ENCODE assay signal across 23 mouse cellular contexts in the genomic region with DNA sequence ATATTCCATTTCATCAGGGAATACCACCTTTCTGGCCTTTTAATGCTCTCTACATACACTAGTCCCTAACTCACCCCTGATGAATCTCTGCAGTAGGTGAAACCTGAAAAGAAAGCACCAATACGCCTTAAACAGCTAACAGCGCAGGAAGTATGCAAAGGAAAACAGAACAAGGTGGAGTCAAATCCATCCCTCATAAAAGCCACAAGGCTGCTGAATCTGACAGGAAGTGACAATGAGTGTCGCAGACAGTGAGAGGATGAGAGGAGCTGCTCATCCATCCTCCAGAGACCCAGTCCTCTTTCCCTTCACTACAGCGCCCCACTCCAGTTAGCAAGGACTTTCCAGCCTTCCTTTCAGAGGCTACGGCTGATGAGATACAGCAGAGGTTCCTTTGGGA. TPM values are rescaled to one million over a fixed set of nuclear protein-coding genes. Genes with fewer than 3 reads are reported as not detected.
DNase-seq lines count a peak whose midpoint lies in the region; ATAC-seq lines count a peak whose summit lies in the region.
"Had no signal": no experiment of that assay in that cellular context is flagged by ENCODE, and none has a peak within 500 bp of the region (broad histone marks: within the 10 kb centered on the region; RNA-seq: fewer than 3 reads in every experiment).

No protein-coding gene starts in this region.

- no peak overlapping the region for H3K4me2 ChIP-seq in forebrain, embryonic 13.5 days
- H3K4me2 ChIP-seq in forebrain, embryonic 15.5 days (replicated peaks), result no peak overlapping the region
- no peak overlapping the region for H3K4me2 ChIP-seq in midbrain, embryonic 14.5 days (ENCODE audit: low read length)
- H3K4me2 ChIP-seq in midbrain, embryonic 11.5 days, result no peak overlapping the region
- H3K4me2 ChIP-seq: hindbrain, embryonic 15.5 days; limb, embryonic 13.5 days; liver, embryonic 12.5 days; midbrain, embryonic 15.5 days; neural tube, embryonic 13.5 days had no signal

- H3K9ac ChIP-seq in forebrain, embryonic 13.5 days, result 0 out of 2 replicates have a peak overlapping the region, but pooled peaks have one; percentile 4
- no peak overlapping the region for H3K9ac ChIP-seq in forebrain, embryonic 15.5 days (replicated peaks)
- no peak overlapping the region for H3K9ac ChIP-seq in midbrain, embryonic 14.5 days (replicated peaks; ENCODE audit: low read length)
- no peak overlapping the region for H3K9ac ChIP-seq in midbrain, embryonic 11.5 days (ENCODE audit: low read length)
- H3K9ac ChIP-seq: hindbrain, embryonic 15.5 days; limb, embryonic 13.5 days; liver, embryonic 12.5 days; midbrain, embryonic 15.5 days; neural tube, embryonic 13.5 days had no signal

- intact Hi-C loops in heart, postnatal 25 days (cut with DNase I), result no loop called here

- no peaks in the 10 kb centered on the region for H3K4me1 ChIP-seq in forebrain, embryonic 13.5 days
- no peaks in the 10 kb centered on the region for H3K4me1 ChIP-seq in forebrain, embryonic 15.5 days
- H3K4me1 ChIP-seq in midbrain, embryonic 14.5 days (ENCODE audit: control insufficient read depth, insufficient read depth, low read length), result no peaks in the 10 kb centered on the region
- no peaks in the 10 kb centered on the region for H3K4me1 ChIP-seq in midbrain, embryonic 11.5 days (ENCODE audit: control insufficient read depth, insufficient read depth, low read length)
- H3K4me1 ChIP-seq: hindbrain, embryonic 15.5 days; limb, embryonic 13.5 days; midbrain, embryonic 15.5 days; neural tube, embryonic 13.5 days had no signal

- peaks cover 47% of the 10 kb centered on the region for H3K36me3 ChIP-seq in forebrain, embryonic 13.5 days (ENCODE audit: poor library complexity, severe bottlenecking)
- H3K36me3 ChIP-seq in forebrain, embryonic 15.5 days, result peaks cover 48% of the 10 kb centered on the region
- H3K36me3 ChIP-seq in midbrain, embryonic 14.5 days (ENCODE audit: control insufficient read depth, insufficient read depth, low read length), result peaks cover 63% of the 10 kb centered on the region
- 0 out of 2 replicates have a peak, but pooled peaks cover 2% of the 10 kb centered on the region for H3K36me3 ChIP-seq in midbrain, embryonic 11.5 days (ENCODE audit: control insufficient read depth, insufficient read depth, low read length)

- WGBS in forebrain, embryonic 13.5 days, result 85% methylated on average over 5 of the region's 5 CpGs
- WGBS in forebrain, embryonic 15.5 days, result 85% methylated on average over 5 of the region's 5 CpGs
- WGBS in midbrain, embryonic 14.5 days, result 70% methylated on average over 5 of the region's 5 CpGs
- 91% methylated on average over 5 of the region's 5 CpGs for WGBS in midbrain, embryonic 11.5 days

- ATAC-seq in forebrain, embryonic 13.5 days, result no peak
- no peak for ATAC-seq in forebrain, embryonic 15.5 days (replicated peaks)
- no peak for ATAC-seq in midbrain, embryonic 14.5 days (ENCODE audit: low FRiP score, low TSS enrichment)
- no peak for ATAC-seq in midbrain, embryonic 11.5 days (ENCODE audit: low FRiP score)
- peak; percentile 77 for ATAC-seq in CD4-positive, CD25-positive, alpha-beta regulatory T cell, adult 4 months
- ATAC-seq in inflammation-experienced regulatory T-cells, adult 6 months, result peak; percentile 88
- ATAC-seq: forebrain, embryonic 14.5 days; liver, embryonic 12.5 days; midbrain, embryonic 15.5 days; Patski had no signal

- H3K27ac ChIP-seq in forebrain, embryonic 13.5 days, result no peak overlapping the region
- H3K27ac ChIP-seq in forebrain, embryonic 15.5 days (replicated peaks), result no peak overlapping the region
- H3K27ac ChIP-seq in midbrain, embryonic 14.5 days (replicated peaks; ENCODE audit: low read depth, low read length), result no peak overlapping the region
- no peak overlapping the region for H3K27ac ChIP-seq in midbrain, embryonic 11.5 days (ENCODE audit: low read depth, low read length)
- H3K27ac ChIP-seq: hindbrain, embryonic 15.5 days; limb, embryonic 13.5 days; liver, embryonic 12.5 days; midbrain, embryonic 15.5 days; neural tube, embryonic 13.5 days had no signal

- no peak overlapping the region for H3K4me3 ChIP-seq in forebrain, embryonic 13.5 days
- no peak overlapping the region for H3K4me3 ChIP-seq in forebrain, embryonic 15.5 days
- H3K4me3 ChIP-seq in midbrain, embryonic 14.5 days (replicated peaks; ENCODE audit: low read depth, low read length), result no peak overlapping the region
- no peak overlapping the region for H3K4me3 ChIP-seq in midbrain, embryonic 11.5 days (ENCODE audit: low read depth, low read length)
- H3K4me3 ChIP-seq: hindbrain, embryonic 15.5 days; limb, embryonic 13.5 days; liver, embryonic 12.5 days; midbrain, embryonic 15.5 days; neural tube, embryonic 13.5 days had no signal

- no peaks in the 10 kb centered on the region for H3K27me3 ChIP-seq in forebrain, embryonic 13.5 days
- H3K27me3 ChIP-seq in forebrain, embryonic 15.5 days, result no peaks in the 10 kb centered on the region
- no peaks in the 10 kb centered on the region for H3K27me3 ChIP-seq in midbrain, embryonic 14.5 days (ENCODE audit: control insufficient read depth, insufficient read depth, low read length)
- no peaks in the 10 kb centered on the region for H3K27me3 ChIP-seq in midbrain, embryonic 11.5 days (ENCODE audit: control insufficient read depth, insufficient read depth, low read length)
- H3K27me3 ChIP-seq: hindbrain, embryonic 15.5 days; limb, embryonic 13.5 days; liver, embryonic 12.5 days; midbrain, embryonic 15.5 days; neural tube, embryonic 13.5 days; Patski had no signal

- H3K9me3 ChIP-seq in forebrain, embryonic 13.5 days (replicated peaks), result no peaks in the 10 kb centered on the region
- H3K9me3 ChIP-seq in forebrain, embryonic 15.5 days, result no peaks in the 10 kb centered on the region
- H3K9me3 ChIP-seq in midbrain, embryonic 14.5 days (ENCODE audit: control insufficient read depth, low read length), result no peaks in the 10 kb centered on the region
- no peaks in the 10 kb centered on the region for H3K9me3 ChIP-seq in midbrain, embryonic 11.5 days (ENCODE audit: control insufficient read depth, low read length)
- H3K9me3 ChIP-seq: G1E; hindbrain, embryonic 15.5 days; liver, embryonic 12.5 days; midbrain, embryonic 15.5 days had no signal

- DNase-seq in midbrain, embryonic 14.5 days, result peak; percentile 12
- no peak for DNase-seq in midbrain, embryonic 11.5 days (ENCODE audit: low spot score, missing footprints)
- DNase-seq in heart, postnatal 25 days (ENCODE audit: low spot score), result no peak
- DNase-seq: adrenal gland, adult 8-10 months; cerebellum, adult 18-20 months; cerebellum, postnatal 25 days; embryo, embryonic 11 days; kidney, adult 11 months; layer of hippocampus, adult 9-11 months; right cerebral cortex, adult 18-20 months; right cerebral cortex, postnatal 4 days had no signal

RNA-seq across cellular contexts. Expression of a gene that starts 14.9 kb away (rescaled TPM):
- polyA plus RNA-seq in forebrain, embryonic 13.5 days (2015; fragmentation: Nextera tagmentation; extraction: Ambion mirVana), result 33.5 and 42.7 TPM in 2 replicates
- polyA plus RNA-seq in forebrain, embryonic 15.5 days (2015; fragmentation: Nextera tagmentation; extraction: Ambion mirVana), result 40.6 and 44.2 TPM in 2 replicates
- polyA plus RNA-seq in midbrain, embryonic 14.5 days (2014; fragmentation: Nextera tagmentation; extraction: Ambion mirVana), result 40.7 and 53.2 TPM in 2 replicates
- 20.9 and 21.1 TPM in 2 replicates for polyA plus RNA-seq in midbrain, embryonic 11.5 days (2014; fragmentation: Nextera tagmentation; extraction: Ambion mirVana)
- 10 to 100 TPM; 15.7 to 18.1 TPM for polyA plus RNA-seq in CD4-positive, CD25-positive, alpha-beta regulatory T cell, adult 4 months (2017; shearing (Covaris generic))
- 10 to 100 TPM; 14.6 to 21.4 (median 15.5) TPM for polyA plus RNA-seq in inflammation-experienced regulatory T-cells, adult 6 months (2017; shearing (Covaris generic))
- 1 to 10 TPM; 2.2 to 2.3 TPM for total RNA-seq in heart, postnatal 25 days (2021)

RNA-seq across cellular contexts. Expression of a gene that starts 47.1 kb away (rescaled TPM):
- 20.8 and 20.9 TPM in 2 replicates for polyA plus RNA-seq in forebrain, embryonic 13.5 days (2015; fragmentation: Nextera tagmentation; extraction: Ambion mirVana)
- 19.1 and 22.7 TPM in 2 replicates for polyA plus RNA-seq in forebrain, embryonic 15.5 days (2015; fragmentation: Nextera tagmentation; extraction: Ambion mirVana)
- polyA plus RNA-seq in midbrain, embryonic 14.5 days (2014; fragmentation: Nextera tagmentation; extraction: Ambion mirVana), result 19.2 and 24.0 TPM in 2 replicates
- polyA plus RNA-seq in midbrain, embryonic 11.5 days (2014; fragmentation: Nextera tagmentation; extraction: Ambion mirVana), result 43.8 and 46.8 TPM in 2 replicates
- polyA plus RNA-seq in CD4-positive, CD25-positive, alpha-beta regulatory T cell, adult 4 months (2017; shearing (Covaris generic)), result 10 to 100 TPM in 1 of 2 experiments, 1 to 10 TPM in 1; 8.0 to 13.8 TPM
- 10 to 100 TPM in 2 of 3 experiments, 1 to 10 TPM in 1; 2.5 to 14.1 (median 10.8) TPM for polyA plus RNA-seq in inflammation-experienced regulatory T-cells, adult 6 months (2017; shearing (Covaris generic))
- 1 to 10 TPM; 7.5 to 8.3 TPM for total RNA-seq in heart, postnatal 25 days (2021)

Comparison
In these comparisons a context has a peak if more than half of its experiments do, and no peak if none do; other contexts are left out.
1. ATAC-seq: peak in CD4-positive, CD25-positive, alpha-beta regulatory T cell, adult 4 months (single experiment) and inflammation-experienced regulatory T-cells, adult 6 months (single experiment); none in forebrain, embryonic 13.5 days (single experiment), forebrain, embryonic 15.5 days (single experiment), midbrain, embryonic 14.5 days (single experiment) and midbrain, embryonic 11.5 days (single experiment).